Mouse (Mus musculus) heart, adult 2 months (tissue): ENCODE measurements around the gene Igf2bp3. TPM values are rescaled to one million over a fixed set of nuclear protein-coding genes. Genes with fewer than 3 reads are reported as not detected.
"Not testable (repeated sequence)": the region's sequence is repeated elsewhere in the genome, so short reads cannot be mapped to it uniquely, and the experiment has no call there.

Experiments used
- DNase-seq, 2 experiments: peaks; one replicate each; pipeline ENCODE4 v3.0.0; 2021
- H3K27ac ChIP-seq: fragments of 200-600 bp; 2 replicates; pipeline ENCODE4 v1.8.1; 2022
- H3K27me3 ChIP-seq: fragments of 200-500 bp; 2 replicates; pipeline ENCODE4 v1.6.1; 2012; ENCODE audit warnings: mild to moderate bottlenecking, low read length, inconsistent platforms, mixed read lengths; ENCODE audit not compliant: control insufficient read depth, insufficient read depth
- H3K36me3 ChIP-seq: fragments of 200-500 bp; 2 replicates; pipeline ENCODE4 v1.6.1; 2012; ENCODE audit warnings: low read length, inconsistent platforms; ENCODE audit not compliant: control insufficient read depth, insufficient read depth
- H3K4me1 ChIP-seq: fragments of 200-500 bp; 2 replicates; pipeline ENCODE4 v1.6.1; 2011; ENCODE audit warnings: low read length; ENCODE audit not compliant: control insufficient read depth, insufficient read depth
- H3K4me3 ChIP-seq: fragments of 200-600 bp; 2 replicates; pipeline ENCODE4 v1.8.1; 2022
- H3K79me2 ChIP-seq: fragments of 200-500 bp; replicated peaks from 2 replicates; pipeline ENCODE4 v1.6.1; 2012; ENCODE audit warnings: mild to moderate bottlenecking, inconsistent platforms, low read length, moderate library complexity, mixed read lengths; ENCODE audit not compliant: control insufficient read depth, insufficient read depth
- H3K9ac ChIP-seq: fragments of 200-500 bp; 2 replicates; pipeline ENCODE4 v1.6.1; 2012; ENCODE audit warnings: low read depth, mild to moderate bottlenecking, control low read depth, inconsistent platforms, low read length, mixed read lengths
- CTCF ChIP-seq: fragments of 200-600 bp; IDR thresholded peaks from 2 replicates; pipeline ENCODE4 v1.8.1; 2022; ENCODE audit warnings: antibody characterized with exemption, mild to moderate bottlenecking, moderate library complexity
- EP300 ChIP-seq: fragments of 200-500 bp; IDR thresholded peaks from 2 replicates; pipeline ENCODE4 v1.6.1; 2011; ENCODE audit warnings: low read depth, low read length, control low read depth; ENCODE audit not compliant: insufficient read depth
- POLR2A ChIP-seq: fragments of 200-500 bp; IDR thresholded peaks from 2 replicates; pipeline ENCODE4 v1.6.1; 2011; ENCODE audit warnings: mild to moderate bottlenecking, low read depth, low read length, control low read depth; ENCODE audit not compliant: insufficient read depth
- WGBS: fragments of 180-500 bp; shearing (Covaris S2); methylation state at CpG from one replicate; pipeline ENCODE4 v1.1.7; 2018; 5-methylcytosine and 5-hydroxymethylcytosine counted together
- intact Hi-C: fragments of 180-260 bp; cut with DNase I; formaldehyde crosslinking; loops from one replicate; pipeline ENCODE4 v1.15.1; 2025
- long read RNA-seq: library from polyadenylated mRNA; stranded (forward); transcript quantifications from one replicate; pipeline ENCODE4 v2.0.0, GENCODE M21; 2021
- polyA plus RNA-seq: library from polyadenylated mRNA; depleted of rRNA; stranded (reverse); fragments of >200 nt; gene quantifications from 2 replicates; pipeline ENCODE4 v1.2.3, GENCODE M21; 2012; rRNA removed
- total RNA-seq, 2 experiments: library from RNA; stranded (reverse); gene quantifications; 2 replicates each; pipeline ENCODE4 v1.2.3; 2021

Gene Igf2bp3
- total RNA-seq (not detected), polyA plus RNA-seq (not detected in 2 replicates)
- long read RNA-seq, partial matches to known transcripts: 0 of 4 reads
- long read RNA-seq, other reads (novel, unspliced or antisense): 4 of 4 reads

DNA sequence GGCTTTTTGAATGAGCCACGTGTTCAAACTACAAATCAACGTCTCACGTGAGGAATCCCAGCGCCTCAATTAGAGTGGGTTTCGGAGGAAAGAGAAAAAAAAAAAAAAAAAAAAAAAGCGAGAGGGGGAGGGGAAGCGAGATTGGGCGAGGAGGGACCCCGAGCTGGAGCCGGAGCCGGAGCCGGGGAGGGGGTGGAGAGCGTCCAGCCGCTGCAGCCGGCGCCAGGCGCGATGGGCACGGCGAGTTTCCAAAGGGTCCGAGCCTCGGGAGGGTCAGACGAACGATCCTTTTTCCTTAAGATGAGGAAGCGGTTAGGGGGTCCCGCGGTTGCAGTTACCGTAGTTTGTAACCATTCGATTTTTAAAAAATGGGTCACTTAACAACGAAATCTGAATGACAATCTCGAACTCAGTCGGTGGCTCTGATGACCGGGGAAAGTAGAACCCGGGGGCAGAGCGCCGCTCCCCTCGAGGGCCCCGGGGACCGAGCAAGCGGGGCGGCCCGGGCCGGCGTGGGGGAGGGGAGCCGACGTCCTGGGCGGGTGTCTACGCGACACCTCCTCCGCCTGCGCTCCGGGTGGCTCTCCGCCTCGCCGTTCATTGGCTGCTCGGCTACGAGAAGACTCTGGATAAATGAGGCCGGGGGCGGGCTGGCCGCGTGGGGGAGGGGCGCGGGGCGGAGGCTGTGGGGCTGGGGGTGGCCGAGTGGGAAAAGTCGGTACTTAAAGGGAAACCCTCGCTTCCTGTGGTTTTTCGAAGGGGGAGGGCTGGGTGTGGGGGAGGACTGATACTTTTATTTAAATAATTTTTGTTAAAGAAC lies at the start of gene Igf2bp3:
Gene Igf2bp3, minus strand, starts transcription at position 30 of the 820 bp plus-strand sequence.
- intact Hi-C loops: no loop called here
- no peak for TF ChIP-seq EP300
- no peak for TF ChIP-seq CTCF
- no peak for TF ChIP-seq POLR2A
- Histone ChIP-seq H3K4me1 (peaks cover 1% of the 10 kb centered on the region), H3K4me3 (peak within 1 kb of the TSS; percentile 42), H3K9ac (peak within 1 kb of the TSS; percentile 60), H3K27me3 (peaks cover 39% of the 10 kb centered on the region), H3K36me3 (no peaks in the 10 kb centered on the region), H3K79me2 (no peaks in the 10 kb centered on the region), H3K27ac (no peak within 1 kb of the TSS)
- 1% methylated on average over 67 of the region's 68 CpGs for WGBS
- DNase-seq: peak; percentile 43 to 65

DNA sequence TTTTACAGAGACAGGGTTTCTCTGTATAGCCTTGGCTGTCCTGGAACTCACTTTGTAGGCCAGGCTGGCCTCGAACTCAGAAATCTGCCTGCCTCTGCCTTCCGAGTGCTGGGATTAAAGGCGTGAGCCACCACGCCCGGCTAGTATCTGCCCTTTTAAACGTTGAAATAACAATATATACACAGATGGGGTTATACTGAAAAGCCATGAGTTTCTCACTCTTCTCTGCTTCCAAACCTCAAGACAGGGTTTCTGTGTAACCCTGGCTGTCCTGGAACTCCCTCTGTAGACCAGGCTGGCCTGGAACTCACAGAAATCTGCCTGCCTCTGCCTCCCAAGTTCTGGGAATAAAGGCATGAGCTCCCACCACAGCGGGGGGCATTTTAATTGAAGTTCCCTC lies 49.7 kb upstream of the Igf2bp3 start:
- not testable (repeated sequence) for H3K4me1 ChIP-seq, H3K27ac ChIP-seq, H3K9ac ChIP-seq, H3K79me2 ChIP-seq, H3K27me3 ChIP-seq, H3K4me3 ChIP-seq, DNase-seq
- 80% methylated on average over 7 of the region's 7 CpGs for WGBS
- intact Hi-C loops: loop anchor here (1.0 to 5.0 kb wide), 2 partner anchors 103 to 192 kb away; partner anchors contain the start of genes Fam221a and Malsu1
- peaks cover 18% of the 10 kb centered on the region for H3K36me3 ChIP-seq

DNA sequence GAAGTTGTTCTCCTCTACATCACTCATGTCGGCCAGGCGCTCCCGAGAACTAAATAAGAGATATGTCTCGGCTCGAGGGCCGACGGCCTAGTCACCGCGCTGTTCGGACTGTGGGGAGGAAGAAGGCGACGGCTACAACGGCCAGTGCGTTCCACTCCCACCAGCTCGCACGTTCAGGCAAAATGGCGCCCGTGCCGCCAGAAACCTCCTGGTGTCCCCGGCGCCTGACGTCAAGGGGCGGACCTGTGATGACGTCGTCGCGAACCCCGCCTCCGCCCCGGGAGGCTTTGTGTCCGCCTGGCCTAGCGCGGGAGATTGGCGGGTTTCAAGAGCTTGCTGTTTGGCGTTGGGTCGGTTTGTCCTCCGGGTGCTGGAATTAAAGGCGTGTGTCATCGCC lies 49.1 kb upstream of the Igf2bp3 start, which contains the start of gene Tra2a:
Gene Tra2a, minus strand, starts transcription at position 187 of the 397 bp plus-strand sequence.
- Histone ChIP-seq H3K4me1 (no peaks in the 10 kb centered on the region; the same call in none of the 2 replicates), H3K36me3 (peaks cover 20% of the 10 kb centered on the region), H3K79me2 (peaks cover 2% of the 10 kb centered on the region; the same call in 1 of the 2 replicates), H3K9ac (peak within 1 kb of the TSS; percentile 96), H3K27me3 (no peaks in the 10 kb centered on the region), H3K27ac (peak within 1 kb of the TSS; percentile 91), H3K4me3 (peak within 1 kb of the TSS; percentile 89)
- intact Hi-C loops: loop anchor here (1.0 to 5.0 kb wide), 3 partner anchors 47 to 192 kb away; partner anchors contain the start of genes Fam221a and Malsu1
- peak; percentile 98 to 99 for DNase-seq
- TF ChIP-seq POLR2A (peak; percentile 99), CTCF (no peak), EP300 (peak; percentile 70; the same call in 1 of the 2 replicates)
- WGBS: under 1% methylated on average over 39 of the region's 39 CpGs

DNA sequence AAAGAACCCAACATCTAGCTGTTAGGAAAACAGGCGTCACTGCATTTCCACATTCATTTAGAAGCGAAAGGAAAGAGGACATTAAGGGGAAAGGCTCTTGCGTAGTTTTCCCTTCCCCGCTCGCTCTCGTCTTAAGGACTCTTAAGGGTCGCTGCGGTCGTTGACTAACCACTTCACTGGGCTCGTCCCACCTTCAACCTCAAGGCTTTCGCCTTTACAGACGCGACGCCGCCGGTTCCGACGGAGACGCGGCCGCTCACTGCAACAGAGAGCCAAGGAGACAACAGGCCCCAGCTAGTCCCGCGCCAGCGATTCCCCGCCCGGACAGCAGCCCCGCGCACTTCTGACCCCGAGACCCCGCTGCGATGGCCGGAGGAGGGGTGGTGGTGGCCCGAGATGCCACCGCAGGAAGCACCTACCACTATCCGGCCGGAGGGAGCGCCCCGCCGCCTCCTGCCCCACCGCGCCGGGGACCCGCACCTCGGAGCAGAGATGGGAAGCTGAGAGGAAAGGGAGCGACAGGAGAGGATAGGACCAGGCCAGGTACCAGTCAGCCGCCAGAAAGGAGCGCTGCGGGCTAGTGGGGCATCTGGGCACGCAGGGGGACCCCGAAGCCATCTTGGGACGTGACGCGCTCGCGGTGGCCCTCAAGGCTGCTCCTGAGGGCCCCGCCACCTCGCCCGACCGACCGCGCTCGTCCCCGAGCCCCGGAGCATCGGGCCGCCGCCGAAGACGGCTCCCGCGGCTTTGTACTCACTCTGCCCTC lies 48.5 kb upstream of the Igf2bp3 start:
- TF ChIP-seq EP300 (no peak), CTCF (no peak)
- intact Hi-C loops: loop anchor here (2.0 to 5.0 kb wide), 2 partner anchors 46 to 191 kb away; partner anchors contain the start of gene Malsu1

DNA sequence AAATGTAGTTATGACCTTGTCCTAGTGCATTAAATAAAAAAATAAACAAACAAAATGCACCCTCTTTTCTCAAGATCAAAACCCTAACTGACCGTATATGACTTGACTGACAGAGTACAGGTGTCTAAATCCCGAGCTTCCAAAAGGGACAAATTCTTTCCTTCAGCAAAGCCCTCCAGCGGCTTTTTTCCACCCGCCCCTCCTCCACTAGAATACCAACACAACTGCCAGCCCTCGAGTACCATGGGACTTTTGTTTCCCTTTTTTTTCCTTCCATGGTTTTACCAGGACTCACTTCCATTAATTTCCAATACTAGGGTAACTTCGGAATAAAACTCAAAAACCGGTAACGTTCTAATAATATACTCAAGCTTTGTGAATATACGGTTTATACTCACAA lies 47.7 kb upstream of the Igf2bp3 start:
- WGBS: under 1% methylated on average over 9 of the region's 9 CpGs

More for the DNA sequence above, 48.5 kb upstream of the Igf2bp3 start:
- no peak for DNase-seq
- H3K79me2 ChIP-seq: peaks cover 2% of the 10 kb centered on the region; the same call in 1 of the 2 replicates
- peaks cover 20% of the 10 kb centered on the region for H3K36me3 ChIP-seq
- peak overlapping the region; percentile 91 for H3K27ac ChIP-seq
- no peaks in the 10 kb centered on the region; the same call in none of the 2 replicates for H3K4me1 ChIP-seq
- H3K27me3 ChIP-seq: no peaks in the 10 kb centered on the region
- peak overlapping the region; percentile 89 for H3K4me3 ChIP-seq
- peak overlapping the region; percentile 96 for H3K9ac ChIP-seq
- 1% methylated on average over 71 of the region's 71 CpGs for WGBS

More for the DNA sequence above, 47.7 kb upstream of the Igf2bp3 start:
- H3K27ac ChIP-seq: peak overlapping the region; percentile 91
- TF ChIP-seq POLR2A: no peak
- TF ChIP-seq EP300: no peak
- intact Hi-C loops: loop anchor here (2.0 to 5.0 kb wide), 2 partner anchors 46 to 190 kb away; partner anchors contain the start of gene Malsu1
- no peaks in the 10 kb centered on the region for H3K27me3 ChIP-seq
- H3K79me2 ChIP-seq: peaks cover 5% of the 10 kb centered on the region
- H3K4me3 ChIP-seq: peak overlapping the region; percentile 89
- H3K36me3 ChIP-seq: peaks cover 20% of the 10 kb centered on the region
- no peak for DNase-seq
- H3K4me1 ChIP-seq: no peaks in the 10 kb centered on the region; the same call in none of the 2 replicates
- peak overlapping the region; percentile 48 for H3K9ac ChIP-seq
